Mouse (Mus musculus) liver, embryonic 18 days (tissue): ENCODE results near the gene Pigb. TPM values are rescaled to one million over a fixed set of nuclear protein-coding genes. Genes with fewer than 3 reads are reported as not detected.

ENCODE experiments used
- polyA plus RNA-seq: library from polyadenylated mRNA; depleted of rRNA; stranded (reverse); fragments of >200 nt; gene quantifications from 2 replicates; pipeline ENCODE4 v1.2.3, GENCODE M21; 2012; rRNA removed

Pigb gene
- 3.8 and 4.2 TPM in 2 replicates for polyA plus RNA-seq

DNA sequence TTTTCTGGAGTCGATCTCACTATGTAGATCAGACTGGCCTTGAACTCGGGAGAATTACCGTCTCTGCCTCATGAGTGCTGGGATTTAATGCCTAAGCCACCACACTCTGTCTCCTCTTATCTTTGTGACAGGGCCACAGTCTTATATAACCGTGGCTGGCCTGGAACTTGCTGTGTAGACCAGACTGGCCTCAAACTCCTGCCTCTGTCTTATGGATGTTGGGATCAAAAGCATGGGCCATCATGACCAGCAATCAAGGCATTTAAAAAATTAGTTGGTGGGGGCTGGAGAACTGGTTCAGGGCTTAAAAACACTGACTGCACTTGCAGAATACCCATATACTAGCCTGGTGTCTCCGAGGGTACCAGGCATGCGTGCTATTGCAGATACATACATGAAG, at the start of gene Pigb:
Gene Pigb (minus strand): TSS at position 299 of the 400 bp plus-strand sequence.

DNA sequence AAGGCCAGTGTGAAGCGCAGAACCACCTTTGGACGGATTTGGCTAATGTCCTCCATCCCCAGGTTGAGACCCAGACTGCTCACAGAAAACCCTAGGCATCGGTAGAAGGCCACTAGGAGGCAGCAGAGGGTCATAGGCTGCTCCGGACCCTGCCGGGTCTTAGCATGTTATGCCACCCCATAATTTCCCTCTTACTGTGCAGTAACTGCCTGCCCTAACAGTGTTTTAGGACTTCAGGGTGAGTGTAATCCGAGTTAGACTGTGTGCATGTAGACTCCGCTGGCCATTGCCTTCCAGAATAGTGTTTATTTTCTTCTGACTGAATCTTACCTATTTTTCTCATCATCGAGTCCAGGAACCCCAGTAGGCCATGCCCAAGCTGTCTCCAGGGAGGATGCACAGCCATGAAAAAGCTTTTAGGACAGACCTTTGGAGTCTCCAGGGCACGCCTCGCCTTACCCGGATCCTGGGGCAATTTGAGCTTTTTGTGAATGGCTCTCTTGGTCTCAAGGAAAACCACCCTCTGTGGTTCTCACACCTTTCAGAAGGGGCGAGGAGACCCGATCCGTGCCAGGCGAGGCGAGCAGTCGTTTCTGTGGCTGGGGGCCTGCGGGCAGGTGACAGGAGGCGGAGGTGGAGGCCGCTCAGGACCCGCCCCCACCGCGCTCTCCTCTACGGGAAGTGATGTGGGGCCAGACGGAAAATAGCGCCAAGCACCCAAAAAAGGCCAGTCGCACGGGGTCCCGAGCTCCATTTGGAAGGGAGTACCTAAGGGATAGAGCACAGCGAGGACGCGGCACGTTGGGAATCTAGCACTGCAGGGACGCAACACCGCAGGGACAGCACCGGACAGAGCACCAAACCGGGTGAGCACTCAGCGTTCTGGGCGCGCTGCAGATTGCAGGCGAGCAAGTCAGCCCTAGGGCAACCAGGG, 4.2 kb upstream of the Pigb start, which contains the start of gene Rab27a:
Gene Rab27a (plus strand): TSS at position 709 of the 934 bp plus-strand sequence.

DNA sequence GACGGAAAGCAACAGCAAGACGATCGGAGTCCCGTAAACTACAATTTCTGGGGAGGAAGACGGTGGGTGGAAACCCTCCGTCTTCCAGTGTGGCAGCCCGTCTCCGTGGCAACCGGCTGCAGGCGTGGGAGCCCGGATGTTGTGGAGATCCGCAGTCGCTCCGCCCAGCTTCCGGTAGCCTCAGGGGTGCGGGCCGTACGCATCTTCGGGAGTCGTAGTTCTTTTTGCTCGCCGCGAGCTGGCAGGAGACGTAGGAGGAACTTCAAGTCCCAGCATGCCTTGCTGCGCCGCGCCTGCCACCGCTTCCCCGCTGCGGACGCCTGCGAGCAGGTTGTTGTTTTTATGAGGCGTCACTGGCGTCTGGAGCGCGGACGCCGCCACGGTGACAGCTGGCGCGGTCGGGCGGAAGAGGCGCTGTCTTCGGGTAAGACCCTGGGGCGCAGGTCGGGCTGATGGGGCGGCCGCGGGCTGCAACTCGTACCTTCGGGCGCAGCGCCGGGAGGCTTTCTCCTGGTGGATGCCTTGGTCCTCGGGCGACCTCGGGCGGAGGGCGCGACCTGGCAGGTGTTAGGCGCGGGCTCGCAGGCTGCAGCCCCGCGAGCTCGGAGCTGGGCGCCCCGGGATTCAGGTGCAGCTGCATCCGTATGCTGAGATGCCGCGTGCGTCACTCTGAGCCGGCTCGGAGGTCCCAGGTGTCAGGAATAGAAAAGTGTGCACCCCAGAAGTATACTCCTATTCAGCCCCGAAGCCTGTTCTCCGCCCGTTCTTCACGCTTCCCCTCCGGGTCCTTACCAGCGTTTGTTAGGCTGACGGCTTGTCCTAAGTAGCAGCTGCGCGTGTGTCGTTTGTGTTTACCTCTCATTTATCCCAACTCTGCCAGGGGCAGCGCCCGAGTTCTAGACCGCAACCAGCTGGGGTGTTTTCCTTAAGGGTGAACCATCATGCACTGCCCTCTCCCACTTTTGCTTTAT, 54.6 kb downstream of the Pigb start, which contains the start of the genes Ccpg1os and Ccpg1:
Gene Ccpg1os (minus strand): TSS at position 133 of the 971 bp plus-strand sequence.
Gene Ccpg1 (plus strand): TSS at position 180 of the 971 bp plus-strand sequence.

DNA sequence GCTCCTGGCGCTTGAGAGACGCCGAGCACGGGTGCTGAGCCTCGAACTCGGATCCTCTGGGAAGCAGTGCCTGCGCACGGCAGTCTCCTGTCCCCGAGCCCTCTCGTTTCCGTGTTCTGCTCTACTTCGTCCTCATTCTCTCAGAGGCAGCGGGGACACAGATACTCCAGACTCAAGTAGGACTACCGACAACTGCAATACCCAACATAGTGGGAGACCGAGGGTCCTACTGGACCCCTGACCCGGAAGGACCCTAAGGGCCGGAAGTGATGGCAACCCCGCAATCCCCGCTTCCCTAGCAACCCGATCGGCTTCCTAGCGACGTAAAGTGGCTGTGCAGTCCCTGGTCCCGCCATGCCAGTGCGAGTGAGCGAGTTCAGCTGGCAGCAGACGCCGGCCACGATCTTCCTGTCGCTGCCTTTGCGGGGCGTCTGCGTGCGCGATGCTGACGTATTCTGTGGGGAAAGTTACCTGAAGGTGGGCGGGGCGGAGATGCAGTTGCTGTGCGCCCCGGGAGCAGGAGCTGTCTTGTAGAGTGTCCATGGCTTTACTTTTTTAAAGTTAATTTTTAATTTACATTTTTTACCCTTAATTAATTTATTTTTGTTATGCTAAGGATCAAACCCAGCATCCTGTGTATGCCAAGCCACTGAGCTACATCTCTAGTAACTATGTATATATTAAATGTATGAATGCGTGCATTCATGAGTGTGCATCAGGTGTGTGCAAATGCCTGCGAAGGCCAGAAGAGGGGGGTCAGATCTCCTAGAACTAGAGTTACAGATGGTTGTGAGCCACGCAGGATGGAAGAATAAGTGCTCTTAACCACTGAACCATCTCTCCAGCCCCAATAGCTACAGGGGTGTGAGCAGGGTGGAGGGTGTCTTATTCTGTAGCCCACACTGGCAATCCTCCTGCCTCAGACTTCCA, 81.4 kb downstream of the Pigb start, which contains the start of the genes Dyx1c1 and Gm44503:
Gene Dyx1c1 (plus strand): TSS at position 265 of the 930 bp plus-strand sequence.
Gene Gm44503 (plus strand): TSS at position 332 of the 930 bp plus-strand sequence.

Other genes starting within 250 kb of the Pigb start
- gene Prtg, start 233.5 kb downstream of the Pigb start, polyA plus RNA-seq: 0.28 and 0.43 TPM in 2 replicates
- 0.13 and 0.16 TPM in 2 replicates for gene Pygo1, start 114.7 kb downstream of the Pigb start, polyA plus RNA-seq
- 0.19 and 0.24 TPM in 2 replicates for gene Dyx1c1, start 81.6 kb downstream of the Pigb start, polyA plus RNA-seq
- not detected in 2 replicates for gene Gm44503, start 81.5 kb downstream of the Pigb start, polyA plus RNA-seq
- gene Ccpg1os, start 55.0 kb downstream of the Pigb start, polyA plus RNA-seq: 4.3 and 4.4 TPM in 2 replicates
- gene Ccpg1, start 54.9 kb downstream of the Pigb start, polyA plus RNA-seq: 7.5 and 8.2 TPM in 2 replicates
- gene Rab27a, start 4.5 kb upstream of the Pigb start, polyA plus RNA-seq: 4.6 and 5.8 TPM in 2 replicates
- 0.21 and 0.30 TPM in 2 replicates for gene Khdc3, start 61.5 kb upstream of the Pigb start, polyA plus RNA-seq
- gene Gm20509, start 62.1 kb upstream of the Pigb start, polyA plus RNA-seq: not detected in 2 replicates
- gene Rsl24d1, start 73.0 kb upstream of the Pigb start, polyA plus RNA-seq: 23.0 and 24.2 TPM in 2 replicates